Mouse (Mus musculus): ENCODE results near the gene Irak1bp1.
A peak's percentile ranks its signal among the peaks of the same experiment; 100 is the strongest.

The Irak1bp1 gene

DNA sequence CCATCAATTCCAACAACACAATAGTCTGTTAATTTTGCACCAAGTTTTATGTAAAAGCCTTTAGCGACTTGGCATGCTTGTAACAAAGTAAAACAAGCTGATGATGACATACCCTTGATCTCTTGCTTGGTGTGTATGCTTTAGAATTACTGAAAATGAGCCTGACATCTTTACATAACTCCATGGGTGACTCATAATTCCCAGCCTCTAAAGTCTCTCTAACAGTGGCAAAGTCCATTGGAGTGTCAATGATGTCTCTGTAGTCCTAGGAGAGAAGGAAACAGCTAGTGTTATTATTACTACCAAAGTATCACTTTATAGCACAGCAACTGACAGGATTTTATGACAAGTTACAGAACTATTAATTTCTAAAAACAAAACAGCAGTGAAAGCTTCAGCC, 47.7 kb downstream of the Irak1bp1 start:
- no peak for DNase-seq (ENCODE audit: low read depth, low spot score)

GRCm38 (mm10) chr9:82884177-82884576, 54.8 kb downstream of the Irak1bp1 start:
- DNase-seq (ENCODE audit: low read depth, low spot score): peak; percentile 52

- DNase-seq (ENCODE audit: low read depth, low spot score): no peak
These were observed 59.3 kb downstream of the Irak1bp1 start for GRCm38 (mm10) chr9:82888645-82889044.
